Mouse (Mus musculus) heart, embryonic 11.5 days (tissue): ENCODE measurements around the gene Adgra3. TPM values are rescaled to one million over a fixed set of nuclear protein-coding genes. Genes with fewer than 3 reads are reported as not detected.

Experiments
- ATAC-seq: fragments of 200-750 bp; cut with Nextera tagmentation; replicated peaks from 2 replicates; pipeline ENCODE4 v1.8.0; 2017; ENCODE audit warnings: moderate library complexity; ENCODE audit not compliant: insufficient number of reproducible peaks, low FRiP score, low TSS enrichment
- H3K27ac ChIP-seq: fragments of 300-500 bp; sonication (generic); 2 replicates; pipeline ENCODE4 v1.5.1; 2014; ENCODE audit warnings: mild to moderate bottlenecking, low read depth, low read length
- H3K27me3 ChIP-seq: fragments of 300-500 bp; sonication (generic); 2 replicates; pipeline ENCODE4 v1.6.1; 2014; ENCODE audit warnings: mild to moderate bottlenecking, low read length, mixed read lengths; ENCODE audit not compliant: control insufficient read depth, insufficient read depth
- H3K36me3 ChIP-seq: fragments of 300-500 bp; sonication (generic); 2 replicates; pipeline ENCODE4 v1.6.1; 2014; ENCODE audit warnings: mild to moderate bottlenecking, low read length, moderate library complexity, mixed read lengths; ENCODE audit not compliant: control insufficient read depth, insufficient read depth
- H3K4me1 ChIP-seq: fragments of 300-500 bp; sonication (generic); 2 replicates; pipeline ENCODE4 v1.6.1; 2014; ENCODE audit warnings: low read length; ENCODE audit not compliant: control insufficient read depth, insufficient read depth
- H3K4me2 ChIP-seq: fragments of 300-500 bp; sonication (generic); 2 replicates; pipeline ENCODE4 v1.6.1; 2014; ENCODE audit warnings: mild to moderate bottlenecking, moderate library complexity
- H3K4me3 ChIP-seq: fragments of 300-500 bp; sonication (generic); 2 replicates; pipeline ENCODE4 v1.5.1; 2014; ENCODE audit warnings: low read depth, low read length
- H3K9ac ChIP-seq: fragments of 300-500 bp; sonication (generic); 2 replicates; pipeline ENCODE4 v1.6.1; 2014; ENCODE audit warnings: mild to moderate bottlenecking, low read depth, low read length, moderate library complexity
- H3K9me3 ChIP-seq: fragments of 300-500 bp; sonication (generic); replicated peaks from 2 replicates; pipeline ENCODE4 v1.6.1; 2016; ENCODE audit warnings: low read length; ENCODE audit not compliant: control insufficient read depth
- WGBS: fragments of 180-500 bp; shearing (Covaris S2); extraction: QIAGEN DNeasy Blood & Tissue Kit; methylation state at CpG from one replicate; pipeline ENCODE4 v1.1.7; 2014; ENCODE audit not compliant: insufficient replicate concordance; 5-methylcytosine and 5-hydroxymethylcytosine counted together
- polyA plus RNA-seq: library from polyadenylated mRNA; unstranded; fragments of >200 nt; fragmentation: Nextera tagmentation; extraction: Ambion mirVana; gene quantifications from 2 replicates; pipeline ENCODE4 v1.2.1, GENCODE M21; 2014

Gene Adgra3
- polyA plus RNA-seq, 1 experiment from 2014 or later, result 18.6 TPM

DNA sequence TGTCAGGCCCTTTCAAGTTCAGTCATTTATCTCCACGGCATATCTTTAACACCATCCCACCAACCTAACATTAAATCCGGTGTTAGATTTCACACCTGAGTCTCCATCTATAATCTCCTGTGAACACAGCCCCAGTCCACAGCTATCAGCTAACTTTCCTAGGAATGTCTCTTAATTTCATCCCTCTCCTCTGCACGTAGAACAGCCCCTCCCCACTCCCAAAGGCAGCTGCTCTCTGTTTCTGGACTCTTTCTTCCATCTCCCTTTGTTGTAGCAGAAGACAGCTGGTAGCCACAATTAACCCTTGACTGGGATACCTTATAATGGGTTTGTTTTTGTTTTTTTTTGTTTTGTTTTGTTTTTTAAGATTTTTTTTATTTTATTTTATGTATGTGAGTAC lies 8.8 kb downstream of the Adgra3 start:
- Histone ChIP-seq H3K9me3 (no peaks in the 10 kb centered on the region), H3K4me3 (no peak overlapping the region), H3K9ac (no peak overlapping the region), H3K4me2 (no peak overlapping the region; the same call in 1 of the 2 replicates), H3K36me3 (0 out of 2 replicates have a peak, but pooled peaks cover 3% of the 10 kb centered on the region), H3K27ac (no peak overlapping the region), H3K27me3 (no peaks in the 10 kb centered on the region), H3K4me1 (peaks cover 42% of the 10 kb centered on the region)
- ATAC-seq, result no peak
- WGBS, result 29% methylated on average over 3 of the region's 3 CpGs

- 0 out of 2 replicates have a peak, but pooled peaks cover 3% of the 10 kb centered on the region for H3K36me3 ChIP-seq
- WGBS, result 64% methylated on average over 8 of the region's 8 CpGs
- H3K4me2 ChIP-seq, result no peak overlapping the region; the same call in 1 of the 2 replicates
- no peaks in the 10 kb centered on the region for H3K27me3 ChIP-seq
- no peak for ATAC-seq
- H3K4me1 ChIP-seq, result peaks cover 41% of the 10 kb centered on the region
- no peak overlapping the region for H3K27ac ChIP-seq
- no peak overlapping the region for H3K4me3 ChIP-seq
- H3K9me3 ChIP-seq, result no peaks in the 10 kb centered on the region
- no peak overlapping the region for H3K9ac ChIP-seq
These were observed 9.3 kb downstream of the Adgra3 start for GRCm38 (mm10) chr5:50049506-50049905.

DNA sequence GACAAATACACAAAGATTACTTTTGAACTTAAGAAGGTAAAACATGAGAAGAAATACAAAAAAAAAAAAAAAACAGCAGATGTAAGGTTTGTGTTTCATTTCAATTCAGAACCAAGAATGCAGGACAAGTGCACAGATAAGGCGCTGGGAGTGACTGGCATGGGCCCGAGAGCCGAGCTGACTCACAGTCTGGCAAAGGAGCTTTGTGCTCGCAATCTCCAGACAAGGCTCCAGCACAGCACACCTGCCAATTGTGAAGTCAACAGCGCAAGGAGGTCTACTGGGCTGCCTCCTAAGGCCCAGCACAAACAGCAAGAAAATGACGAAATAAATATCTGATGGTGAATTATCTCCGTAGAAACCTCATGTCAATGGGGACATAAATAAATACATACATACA lies 9.8 kb downstream of the Adgra3 start:
- Histone ChIP-seq H3K27me3 (no peaks in the 10 kb centered on the region), H3K27ac (no peak overlapping the region), H3K9ac (no peak overlapping the region), H3K36me3 (0 out of 2 replicates have a peak, but pooled peaks cover 3% of the 10 kb centered on the region), H3K9me3 (no peaks in the 10 kb centered on the region), H3K4me2 (no peak overlapping the region), H3K4me3 (no peak overlapping the region), H3K4me1 (peaks cover 35% of the 10 kb centered on the region)
- no peak for ATAC-seq
- WGBS, result 42% methylated on average over 7 of the region's 7 CpGs

- Histone ChIP-seq H3K27ac (no peak overlapping the region), H3K36me3 (0 out of 2 replicates have a peak, but pooled peaks cover 3% of the 10 kb centered on the region), H3K4me2 (no peak overlapping the region), H3K9me3 (no peaks in the 10 kb centered on the region), H3K9ac (no peak overlapping the region), H3K27me3 (no peaks in the 10 kb centered on the region), H3K4me1 (peaks cover 35% of the 10 kb centered on the region), H3K4me3 (no peak overlapping the region)
- WGBS, result 63% methylated on average over 5 of the region's 5 CpGs
- no peak for ATAC-seq
These were observed 10.4 kb downstream of the Adgra3 start for GRCm38 (mm10) chr5:50048271-50048851.

- Histone ChIP-seq H3K4me2 (no peak overlapping the region), H3K9me3 (no peaks in the 10 kb centered on the region), H3K27me3 (no peaks in the 10 kb centered on the region), H3K4me3 (no peak overlapping the region), H3K4me1 (peaks cover 19% of the 10 kb centered on the region), H3K9ac (no peak overlapping the region), H3K27ac (no peak overlapping the region), H3K36me3 (no peaks in the 10 kb centered on the region)
- no peak for ATAC-seq
- WGBS, result 90% methylated on average over 6 of the region's 6 CpGs
These were observed 13.6 kb downstream of the Adgra3 start for GRCm38 (mm10) chr5:50045180-50045579.

GRCm38 (mm10) chr5:50043677-50044076 lies 15.1 kb downstream of the Adgra3 start:
- Histone ChIP-seq H3K4me1 (peaks cover 11% of the 10 kb centered on the region), H3K27me3 (no peaks in the 10 kb centered on the region), H3K27ac (no peak overlapping the region), H3K36me3 (no peaks in the 10 kb centered on the region), H3K9ac (no peak overlapping the region), H3K9me3 (no peaks in the 10 kb centered on the region), H3K4me2 (no peak overlapping the region), H3K4me3 (no peak overlapping the region)
- WGBS, result 76% methylated on average over 4 of the region's 4 CpGs
- ATAC-seq, result no peak

- H3K4me1 ChIP-seq, result peaks cover 10% of the 10 kb centered on the region; the same call in 1 of the 2 replicates
- H3K4me2 ChIP-seq, result no peak overlapping the region
- no peak for ATAC-seq
- 60% methylated on average over 7 of the region's 7 CpGs for WGBS
- no peak overlapping the region for H3K27ac ChIP-seq
- no peak overlapping the region for H3K9ac ChIP-seq
- H3K27me3 ChIP-seq, result no peaks in the 10 kb centered on the region
- H3K36me3 ChIP-seq, result no peaks in the 10 kb centered on the region
- H3K9me3 ChIP-seq, result no peaks in the 10 kb centered on the region
- H3K4me3 ChIP-seq, result no peak overlapping the region
These were observed 16.4 kb downstream of the Adgra3 start for GRCm38 (mm10) chr5:50042274-50042943.

- Histone ChIP-seq H3K9ac (no peak overlapping the region), H3K4me1 (peaks cover 11% of the 10 kb centered on the region; the same call in 1 of the 2 replicates), H3K27ac (no peak overlapping the region), H3K9me3 (no peaks in the 10 kb centered on the region), H3K36me3 (no peaks in the 10 kb centered on the region), H3K4me3 (no peak overlapping the region), H3K4me2 (no peak overlapping the region), H3K27me3 (no peaks in the 10 kb centered on the region)
- ATAC-seq, result no peak
- WGBS, result 78% methylated on average over 6 of the region's 6 CpGs
These were observed 19.3 kb downstream of the Adgra3 start for GRCm38 (mm10) chr5:50039521-50039920.

GRCm38 (mm10) chr5:50037666-50038065 lies 21.1 kb downstream of the Adgra3 start:
- no peak overlapping the region for H3K27ac ChIP-seq
- no peaks in the 10 kb centered on the region for H3K9me3 ChIP-seq
- no peak overlapping the region for H3K4me2 ChIP-seq
- H3K27me3 ChIP-seq, result no peaks in the 10 kb centered on the region
- no peak overlapping the region for H3K9ac ChIP-seq
- H3K36me3 ChIP-seq, result no peaks in the 10 kb centered on the region
- peaks cover 21% of the 10 kb centered on the region for H3K4me1 ChIP-seq
- ATAC-seq, result no peak
- H3K4me3 ChIP-seq, result no peak overlapping the region
- 81% methylated on average over 8 of the region's 8 CpGs for WGBS
